Mouse (Mus musculus) CD4-positive, CD25-positive, alpha-beta regulatory T cell, adult 2 months (primary cell): ENCODE results near the gene Cpne9.
"Not testable (repeated sequence)": the region's sequence is repeated elsewhere in the genome, so short reads cannot be mapped to it uniquely, and the experiment has no call there.

Source experiments
- DNase-seq: peaks from one replicate; pipeline ENCODE4 v3.0.0-alpha.2; 2012; ENCODE audit warnings: low read depth, low spot score

Gene Cpne9

GRCm38 (mm10) chr6:113289346-113289745, 7.2 kb downstream of the Cpne9 start:
- DNase-seq: no peak

GRCm38 (mm10) chr6:113290346-113290745, 8.2 kb downstream of the Cpne9 start:
- DNase-seq: no peak

- DNase-seq: no peak
Measured at GRCm38 (mm10) chr6:113292938-113293337, 10.8 kb downstream of the Cpne9 start.

GRCm38 (mm10) chr6:113296046-113296445, 13.9 kb downstream of the Cpne9 start:
- no peak for DNase-seq

- DNase-seq: no peak
Measured at GRCm38 (mm10) chr6:113296639-113297038, 14.5 kb downstream of the Cpne9 start.

GRCm38 (mm10) chr6:113301350-113301749, 19.2 kb downstream of the Cpne9 start:
- no peak for DNase-seq

- DNase-seq: peak; percentile 75
Measured at GRCm38 (mm10) chr6:113302258-113302657, 20.2 kb downstream of the Cpne9 start.

GRCm38 (mm10) chr6:113306322-113306985, 24.3 kb downstream of the Cpne9 start:
- DNase-seq: peak; percentile 100

GRCm38 (mm10) chr6:113306986-113307349, 24.9 kb downstream of the Cpne9 start, which contains the start of gene Brpf1:
Brpf1 (plus strand) TSS chr6:113307137.
- no peak for DNase-seq

- peak; percentile 54 for DNase-seq
Measured at GRCm38 (mm10) chr6:113307481-113308121, 25.5 kb downstream of the Cpne9 start.

- DNase-seq: peak; percentile 59
Measured at GRCm38 (mm10) chr6:113308141-113308540, 26.0 kb downstream of the Cpne9 start.

- DNase-seq: no peak
Measured at GRCm38 (mm10) chr6:113315972-113316371, 33.9 kb downstream of the Cpne9 start.

GRCm38 (mm10) chr6:113326533-113327315, 44.6 kb downstream of the Cpne9 start, which contains the start of gene Ogg1:
Ogg1 (plus strand) TSS chr6:113326972.
- peak; percentile 98 for DNase-seq

- no peak for DNase-seq
Measured at GRCm38 (mm10) chr6:113329396-113329795, 47.3 kb downstream of the Cpne9 start.

- DNase-seq: peak; percentile 67
Measured at GRCm38 (mm10) chr6:113330547-113330946, 48.4 kb downstream of the Cpne9 start.

- DNase-seq: no peak
Measured at GRCm38 (mm10) chr6:113331721-113332120, 49.6 kb downstream of the Cpne9 start.

- not testable (repeated sequence) for DNase-seq
Measured at GRCm38 (mm10) chr6:113332734-113333133, 50.6 kb downstream of the Cpne9 start.

- DNase-seq: no peak
Measured at GRCm38 (mm10) chr6:113333137-113333950, 51.2 kb downstream of the Cpne9 start.

- DNase-seq: no peak
Measured at GRCm38 (mm10) chr6:113334216-113334615, 52.1 kb downstream of the Cpne9 start.

- DNase-seq: no peak
Measured at GRCm38 (mm10) chr6:113336852-113337620, 54.9 kb downstream of the Cpne9 start.

- DNase-seq: no peak
Measured at GRCm38 (mm10) chr6:113341574-113341973, 59.5 kb downstream of the Cpne9 start.
